Mouse (Mus musculus) midbrain, embryonic 14.5 days (tissue): ENCODE measurements around the gene Kcnj15. TPM values are rescaled to one million over a fixed set of nuclear protein-coding genes. Genes with fewer than 3 reads are reported as not detected.

Source experiments
- ATAC-seq: fragments of 200-750 bp; cut with Nextera tagmentation; 2 replicates; pipeline ENCODE4 v1.8.0; 2017; ENCODE audit warnings: moderate number of reproducible peaks, moderate library complexity; ENCODE audit not compliant: low FRiP score, low TSS enrichment
- DNase-seq: peaks from one replicate; pipeline ENCODE4 v3.0.0-alpha.2; 2015
- H3K27ac ChIP-seq: fragments of 300-500 bp; sonication (generic); replicated peaks from 2 replicates; pipeline ENCODE4 v1.5.1; 2014; ENCODE audit warnings: mild to moderate bottlenecking, low read depth, low read length, moderate library complexity
- H3K27me3 ChIP-seq: fragments of 300-500 bp; sonication (generic); 2 replicates; pipeline ENCODE4 v1.6.1; 2014; ENCODE audit warnings: low read length, control low read depth, mixed read lengths; ENCODE audit not compliant: control insufficient read depth, insufficient read depth
- H3K36me3 ChIP-seq: fragments of 300-500 bp; sonication (generic); 2 replicates; pipeline ENCODE4 v1.6.1; 2014; ENCODE audit warnings: low read length, control low read depth; ENCODE audit not compliant: control insufficient read depth, insufficient read depth
- H3K4me1 ChIP-seq: fragments of 300-500 bp; sonication (generic); 2 replicates; pipeline ENCODE4 v1.6.1; 2014; ENCODE audit warnings: mild to moderate bottlenecking, antibody characterized with exemption, low read length, control low read depth; ENCODE audit not compliant: control insufficient read depth, insufficient read depth
- H3K4me2 ChIP-seq: fragments of 300-500 bp; sonication (generic); 2 replicates; pipeline ENCODE4 v1.6.1; 2014; ENCODE audit warnings: mild to moderate bottlenecking, low read length, moderate library complexity
- H3K4me3 ChIP-seq: fragments of 300-500 bp; sonication (generic); replicated peaks from 2 replicates; pipeline ENCODE4 v1.5.1; 2014; ENCODE audit warnings: low read depth, low read length
- H3K9ac ChIP-seq: fragments of 300-500 bp; sonication (generic); replicated peaks from 2 replicates; pipeline ENCODE4 v1.6.1; 2014; ENCODE audit warnings: mild to moderate bottlenecking, low read length, moderate library complexity
- H3K9me3 ChIP-seq: fragments of 300-500 bp; sonication (generic); 2 replicates; pipeline ENCODE4 v1.6.1; 2016; ENCODE audit warnings: low read length, control low read depth, mixed read lengths; ENCODE audit not compliant: control insufficient read depth
- WGBS: fragments of 180-500 bp; shearing (Covaris S2); extraction: QIAGEN DNeasy Blood & Tissue Kit; methylation state at CpG from one replicate; pipeline ENCODE4 v1.1.7; 2014; 5-methylcytosine and 5-hydroxymethylcytosine counted together
- polyA plus RNA-seq: library from polyadenylated mRNA; unstranded; fragments of >200 nt; fragmentation: Nextera tagmentation; extraction: Ambion mirVana; gene quantifications from 2 replicates; pipeline ENCODE4 v1.2.1, GENCODE M21; 2014

Gene Kcnj15
- polyA plus RNA-seq, 1 experiment from 2014 or later: not detected

DNA sequence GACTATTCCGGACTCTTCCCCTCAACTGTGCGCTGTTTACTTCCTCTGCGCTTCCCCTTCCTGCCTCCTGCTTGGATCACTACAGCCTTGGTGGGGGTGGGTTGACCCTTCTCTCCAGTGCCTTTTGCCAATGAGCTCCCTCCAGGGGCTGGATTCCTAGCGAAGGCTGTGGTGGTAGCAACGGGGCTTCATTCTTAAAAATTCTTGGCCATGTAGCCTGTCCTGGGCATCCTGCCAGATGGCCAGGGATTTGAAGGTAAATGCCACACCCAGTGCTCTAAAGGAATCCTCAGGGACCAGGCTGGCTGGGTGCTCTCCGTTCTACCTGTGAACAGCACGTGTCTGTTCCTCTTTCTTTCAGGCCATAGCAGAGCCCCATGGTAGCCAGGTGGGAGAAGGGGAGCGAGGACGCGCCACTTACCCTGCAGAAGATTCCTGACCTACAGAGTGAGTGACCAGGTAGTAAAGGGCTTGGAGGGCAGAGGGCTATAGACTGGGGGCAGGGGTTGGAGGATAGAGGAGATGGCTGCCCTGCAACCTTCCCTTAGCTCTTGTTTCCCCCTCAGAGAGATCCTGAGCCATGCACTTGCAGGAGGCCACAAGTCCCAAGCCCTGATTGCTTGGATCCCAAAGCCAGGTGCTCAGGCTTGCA is 34.2 kb downstream of the Kcnj15 start:
- Histone ChIP-seq H3K4me3 (no peak overlapping the region), H3K27me3 (no peaks in the 10 kb centered on the region), H3K9ac (no peak overlapping the region), H3K4me1 (no peaks in the 10 kb centered on the region), H3K36me3 (no peaks in the 10 kb centered on the region), H3K4me2 (no peak overlapping the region), H3K27ac (no peak overlapping the region), H3K9me3 (no peaks in the 10 kb centered on the region)
- ATAC-seq: no peak
- no peak for DNase-seq
- 76% methylated on average over 10 of the region's 10 CpGs for WGBS

DNA sequence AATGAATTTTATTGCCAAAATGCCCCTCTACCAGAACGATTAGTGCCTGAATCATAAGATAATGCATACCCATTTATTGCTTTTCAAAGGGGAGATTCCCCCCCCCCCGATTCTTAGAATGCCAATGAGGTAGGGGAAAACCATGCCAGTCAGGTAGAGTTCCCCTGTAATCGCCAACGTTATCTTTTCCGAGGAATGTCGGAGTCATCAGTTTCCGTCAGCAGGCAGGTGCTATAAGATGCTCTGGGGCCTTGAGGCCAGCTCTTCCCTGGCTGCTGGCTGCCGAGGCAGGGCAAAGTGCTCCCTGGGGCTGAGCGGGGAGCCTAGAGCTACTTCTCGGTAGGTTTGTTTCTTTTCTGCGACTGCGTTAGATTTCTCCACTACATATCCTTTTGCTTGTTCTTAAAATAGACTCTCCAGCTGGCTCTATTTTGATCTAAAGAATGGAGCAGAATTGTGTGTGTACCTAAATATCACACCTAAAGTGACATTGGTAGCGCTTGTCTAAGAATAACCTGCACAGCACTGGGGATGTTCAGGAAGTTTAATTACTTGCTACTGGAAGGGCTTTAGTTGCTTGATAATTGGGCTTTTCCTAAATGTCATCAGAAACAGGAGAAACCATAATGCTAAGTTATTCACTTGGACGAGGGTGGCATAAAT is 35.6 kb downstream of the Kcnj15 start:
- H3K4me2 ChIP-seq: no peak overlapping the region
- H3K36me3 ChIP-seq: no peaks in the 10 kb centered on the region

GRCm38 (mm10) chr16:95297651-95298050 is 40.3 kb downstream of the Kcnj15 start:
- no peak for DNase-seq
- no peak overlapping the region for H3K27ac ChIP-seq
- no peaks in the 10 kb centered on the region for H3K36me3 ChIP-seq
- H3K4me3 ChIP-seq: no peak overlapping the region
- H3K4me2 ChIP-seq: no peak overlapping the region
- H3K9ac ChIP-seq: no peak overlapping the region
- no peaks in the 10 kb centered on the region for H3K27me3 ChIP-seq
- H3K9me3 ChIP-seq: no peaks in the 10 kb centered on the region
- WGBS: 62% methylated on average over 3 of the region's 3 CpGs
- no peaks in the 10 kb centered on the region for H3K4me1 ChIP-seq
- ATAC-seq: no peak

More for the DNA sequence above, 35.6 kb downstream of the Kcnj15 start:
- ATAC-seq: no peak
- H3K27ac ChIP-seq: no peak overlapping the region
- H3K4me3 ChIP-seq: no peak overlapping the region
- H3K9me3 ChIP-seq: no peaks in the 10 kb centered on the region
- 82% methylated on average over 14 of the region's 14 CpGs for WGBS
- no peak for DNase-seq
- H3K4me1 ChIP-seq: no peaks in the 10 kb centered on the region
- no peak overlapping the region for H3K9ac ChIP-seq
- H3K27me3 ChIP-seq: no peaks in the 10 kb centered on the region

GRCm38 (mm10) chr16:95301667-95302066 is 44.3 kb downstream of the Kcnj15 start:
- H3K4me3 ChIP-seq: no peak overlapping the region
- no peak overlapping the region for H3K27ac ChIP-seq
- H3K9me3 ChIP-seq: no peaks in the 10 kb centered on the region
- WGBS: 96% methylated on average over 3 of the region's 3 CpGs
- H3K4me1 ChIP-seq: no peaks in the 10 kb centered on the region
- ATAC-seq: no peak
- no peak for DNase-seq
- H3K9ac ChIP-seq: no peak overlapping the region
- no peak overlapping the region for H3K4me2 ChIP-seq
- no peaks in the 10 kb centered on the region for H3K36me3 ChIP-seq
- H3K27me3 ChIP-seq: no peaks in the 10 kb centered on the region

DNA sequence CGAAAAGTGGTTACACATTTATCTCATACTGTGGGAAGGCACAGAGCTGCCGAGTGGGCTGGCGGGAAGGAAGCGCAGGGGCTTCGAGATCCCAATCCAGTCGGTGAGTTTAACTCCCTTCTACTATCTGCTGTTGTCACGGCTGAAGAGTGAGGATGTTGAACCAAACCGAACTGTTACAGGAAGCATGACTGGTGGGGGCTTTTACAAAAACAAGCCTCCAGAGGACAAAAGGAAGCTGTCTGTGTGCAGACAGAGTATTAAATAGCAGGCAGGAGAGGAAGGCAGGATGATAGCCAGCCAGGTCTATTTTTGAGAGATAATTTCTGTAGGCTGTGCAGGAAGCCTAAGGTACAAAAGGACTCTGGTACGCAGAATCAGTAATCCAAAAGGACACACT is 46.3 kb downstream of the Kcnj15 start:
- H3K4me2 ChIP-seq: no peak overlapping the region
- no peak for ATAC-seq
- no peak overlapping the region for H3K9ac ChIP-seq
- H3K9me3 ChIP-seq: no peaks in the 10 kb centered on the region
- H3K4me1 ChIP-seq: no peaks in the 10 kb centered on the region
- H3K36me3 ChIP-seq: no peaks in the 10 kb centered on the region
- H3K4me3 ChIP-seq: no peak overlapping the region
- H3K27me3 ChIP-seq: no peaks in the 10 kb centered on the region
- no peak overlapping the region for H3K27ac ChIP-seq
- 75% methylated on average over 9 of the region's 9 CpGs for WGBS
- DNase-seq: no peak

GRCm38 (mm10) chr16:95307823-95308360 is 50.5 kb downstream of the Kcnj15 start:
- H3K36me3 ChIP-seq: no peaks in the 10 kb centered on the region
- no peak overlapping the region for H3K4me2 ChIP-seq
- H3K9me3 ChIP-seq: no peaks in the 10 kb centered on the region
- H3K27me3 ChIP-seq: no peaks in the 10 kb centered on the region
- WGBS: 94% methylated on average over 3 of the region's 3 CpGs
- H3K9ac ChIP-seq: no peak overlapping the region
- no peaks in the 10 kb centered on the region for H3K4me1 ChIP-seq
- H3K4me3 ChIP-seq: no peak overlapping the region
- ATAC-seq (no peak), DNase-seq (no peak)
- H3K27ac ChIP-seq: no peak overlapping the region

GRCm38 (mm10) chr16:95321945-95322625 is 64.7 kb downstream of the Kcnj15 start:
- Histone ChIP-seq H3K9ac (no peak overlapping the region), H3K4me2 (no peak overlapping the region), H3K27me3 (no peaks in the 10 kb centered on the region), H3K27ac (no peak overlapping the region), H3K4me3 (no peak overlapping the region), H3K9me3 (no peaks in the 10 kb centered on the region), H3K36me3 (no peaks in the 10 kb centered on the region), H3K4me1 (no peaks in the 10 kb centered on the region)
- DNase-seq: no peak
- no peak for ATAC-seq
- WGBS: 78% methylated on average over 9 of the region's 9 CpGs

- ATAC-seq (no peak), DNase-seq (no peak)
- no peak overlapping the region for H3K9ac ChIP-seq
- H3K4me2 ChIP-seq: no peak overlapping the region
- no peaks in the 10 kb centered on the region for H3K27me3 ChIP-seq
- H3K27ac ChIP-seq: no peak overlapping the region
- H3K9me3 ChIP-seq: no peaks in the 10 kb centered on the region
- H3K4me1 ChIP-seq: no peaks in the 10 kb centered on the region
- no peak overlapping the region for H3K4me3 ChIP-seq
- WGBS: 84% methylated on average over 5 of the region's 5 CpGs
- no peaks in the 10 kb centered on the region for H3K36me3 ChIP-seq
These were observed 74.8 kb downstream of the Kcnj15 start for GRCm38 (mm10) chr16:95332159-95332558.
